Mouse (Mus musculus) T-cell, adult 2 months (primary cell): ENCODE data around the gene Eif2d.

Experiments
- DNase-seq: peaks from one replicate; pipeline ENCODE4 v3.0.0; 2022; ENCODE audit warnings: low spot score

Gene Eif2d

GRCm38 (mm10) chr1:131213361-131213760 is 60.4 kb downstream of the Eif2d start:
- no peak for DNase-seq

GRCm38 (mm10) chr1:131218933-131219332 is 66.0 kb downstream of the Eif2d start:
- no peak for DNase-seq

GRCm38 (mm10) chr1:131221822-131222590 is 69.0 kb downstream of the Eif2d start:
- DNase-seq: no peak

GRCm38 (mm10) chr1:131223345-131223744 is 70.4 kb downstream of the Eif2d start:
- no peak for DNase-seq

- no peak for DNase-seq
Measured at GRCm38 (mm10) chr1:131224848-131225471, 72.0 kb downstream of the Eif2d start.

- DNase-seq: no peak
Measured at GRCm38 (mm10) chr1:131228225-131228624, 75.2 kb downstream of the Eif2d start.

- DNase-seq: no peak
Measured at GRCm38 (mm10) chr1:131228659-131229058, 75.7 kb downstream of the Eif2d start.

GRCm38 (mm10) chr1:131233527-131233926 is 80.5 kb downstream of the Eif2d start:
- DNase-seq: no peak

GRCm38 (mm10) chr1:131236077-131236476 is 83.1 kb downstream of the Eif2d start:
- DNase-seq: no peak
